ENCODE assay signal across 8 mouse cellular contexts in genomic region chr11:102295598-102296471, GRCm38 (mm10). TPM values are rescaled to one million over a fixed set of nuclear protein-coding genes. Genes with fewer than 3 reads are reported as not detected.
A peak's percentile ranks its signal among the peaks of the same experiment; 100 is the strongest.
DNase-seq lines count a peak whose midpoint lies in the region; ATAC-seq and TF ChIP-seq lines count a peak whose summit lies in the region.

No protein-coding gene starts in this region.

- no peaks in the 10 kb centered on the region for H3K27me3 ChIP-seq in ES-Bruce4 (ENCODE audit: control insufficient read depth, insufficient read depth, low read length, poor library complexity, severe bottlenecking)
- no peaks in the 10 kb centered on the region for H3K27me3 ChIP-seq in heart, embryonic 13.5 days (replicated peaks)
- no peaks in the 10 kb centered on the region for H3K27me3 ChIP-seq in testis, adult 2 months (ENCODE audit: control insufficient read depth, insufficient read depth, low read length)

- no peak for TF ChIP-seq POLR2A in ES-Bruce4 (IDR thresholded peaks at IDR 0.05; ENCODE audit: insufficient read depth, low read length)
- TF ChIP-seq POLR2A in testis, adult 2 months (IDR thresholded peaks at IDR 0.05; ENCODE audit: control insufficient read depth, low read depth, low read length), result no peak

- peaks cover 3% of the 10 kb centered on the region for H3K4me1 ChIP-seq in ES-Bruce4 (ENCODE audit: control insufficient read depth, insufficient read depth, low read length)
- peaks cover 28% of the 10 kb centered on the region for H3K4me1 ChIP-seq in heart, embryonic 13.5 days
- peaks cover 16% of the 10 kb centered on the region for H3K4me1 ChIP-seq in testis, adult 2 months (ENCODE audit: control insufficient read depth, insufficient read depth, low read length)

- no peak for TF ChIP-seq CTCF in ES-Bruce4 (IDR thresholded peaks at IDR 0.05; ENCODE audit: low read depth, low read length)
- no peak for TF ChIP-seq CTCF in testis, adult 2 months (IDR thresholded peaks at IDR 0.05; ENCODE audit: control insufficient read depth, insufficient read depth, insufficient replicate concordance, low read depth, low read length)

- WGBS in heart, embryonic 13.5 days, result under 1% methylated on average over 41 of the region's 73 CpGs

- no peaks in the 10 kb centered on the region for H3K9me3 ChIP-seq in ES-Bruce4 (replicated peaks; ENCODE audit: control insufficient read depth, insufficient read depth, low read length, poor library complexity, severe bottlenecking)
- H3K9me3 ChIP-seq in heart, embryonic 13.5 days, result peaks cover 3% of the 10 kb centered on the region; the same call in 1 of the 2 replicates

- H3K4me2 ChIP-seq in heart, embryonic 13.5 days, result peak overlapping the region; percentile 96

- peaks cover 35% of the 10 kb centered on the region for H3K36me3 ChIP-seq in ES-Bruce4 (ENCODE audit: control insufficient read depth, insufficient read depth, low read length, poor library complexity, severe bottlenecking)
- peaks cover 40% of the 10 kb centered on the region for H3K36me3 ChIP-seq in heart, embryonic 13.5 days
- peaks cover 2% of the 10 kb centered on the region; the same call in 1 of the 2 replicates for H3K36me3 ChIP-seq in testis, adult 2 months (ENCODE audit: control insufficient read depth, insufficient read depth, low read length)

- H3K9ac ChIP-seq in ES-Bruce4 (ENCODE audit: low read depth, poor library complexity, severe bottlenecking), result peak overlapping the region; percentile 99
- H3K9ac ChIP-seq in heart, embryonic 13.5 days, result peak overlapping the region; percentile 98

- no peak for TF ChIP-seq EP300 in ES-Bruce4 (IDR thresholded peaks at IDR 0.05; ENCODE audit: insufficient read depth, low read depth, low read length)

- peak overlapping the region; percentile 64 for H3K4me3 ChIP-seq in ES-Bruce4 (ENCODE audit: low read depth, low read length)
- peak overlapping the region; percentile 91 for H3K4me3 ChIP-seq in heart, embryonic 13.5 days
- peak overlapping the region; percentile 93 for H3K4me3 ChIP-seq in testis, adult 2 months (ENCODE audit: control insufficient read depth, low read depth, low read length)

- H3K27ac ChIP-seq in ES-Bruce4 (ENCODE audit: insufficient read depth, low read length), result 0 out of 2 replicates have a peak overlapping the region, but pooled peaks have one; percentile 43
- peak overlapping the region; percentile 99 for H3K27ac ChIP-seq in heart, embryonic 13.5 days (replicated peaks)
- H3K27ac ChIP-seq in testis, adult 2 months (ENCODE audit: control insufficient read depth, insufficient read depth, low read depth, low read length), result peak overlapping the region; percentile 88

- peak; percentile 40 for ATAC-seq in heart, embryonic 13.5 days (ENCODE audit: extremely low read depth, insufficient number of reproducible peaks, low FRiP score, low TSS enrichment)

- DNase-seq in 3T3-L1 (ENCODE audit: low read depth, low spot score), result peak; percentile 54
- peak; percentile 80 for DNase-seq in embryo, embryonic 10.5 days (ENCODE audit: low spot score)
- peak; percentile 39 to 80 for DNase-seq in kidney, postnatal 36 days
- DNase-seq in mesoderm, embryonic 11.5 days (ENCODE audit: low read depth, low spot score), result peak; percentile 66
- no peak for DNase-seq in left cerebral cortex, adult 9 months (ENCODE audit: low spot score in 2 of 2)

RNA-seq across cellular contexts. Expression of gene Atxn7l3, which starts 0.6 kb away (rescaled TPM):
- polyA plus RNA-seq in ES-Bruce4 (2011; ENCODE audit: insufficient read depth, insufficient read length, low read depth, missing spikeins), result 44.3 and 50.3 TPM in 2 replicates
- polyA plus RNA-seq in heart, embryonic 13.5 days (2015; fragmentation: Nextera tagmentation; extraction: Ambion mirVana), result 8.5 and 9.2 TPM in 2 replicates
- polyA plus RNA-seq in testis, adult 2 months (2012; rRNA removed), result 16.8 and 17.8 TPM in 2 replicates

RNA-seq across cellular contexts. Expression of gene Tmub2, which starts 11.1 kb away (rescaled TPM):
- polyA plus RNA-seq in ES-Bruce4 (2011; ENCODE audit: insufficient read depth, insufficient read length, low read depth, missing spikeins), result 19.7 and 20.0 TPM in 2 replicates
- 36.8 and 41.2 TPM in 2 replicates for polyA plus RNA-seq in heart, embryonic 13.5 days (2015; fragmentation: Nextera tagmentation; extraction: Ambion mirVana)
- 32.6 and 35.2 TPM in 2 replicates for polyA plus RNA-seq in testis, adult 2 months (2012; rRNA removed)

RNA-seq across cellular contexts. Expression of gene Ubtf, which starts 23.7 kb away (rescaled TPM):
- 81.7 and 82.0 TPM in 2 replicates for polyA plus RNA-seq in ES-Bruce4 (2011; ENCODE audit: insufficient read depth, insufficient read length, low read depth, missing spikeins)
- polyA plus RNA-seq in heart, embryonic 13.5 days (2015; fragmentation: Nextera tagmentation; extraction: Ambion mirVana), result 51.1 and 53.1 TPM in 2 replicates
- 8.6 and 8.9 TPM in 2 replicates for polyA plus RNA-seq in testis, adult 2 months (2012; rRNA removed)

RNA-seq across cellular contexts. Expression of gene Asb16, which starts 27.3 kb away (rescaled TPM):
- 0.70 and 2.3 TPM in 2 replicates for polyA plus RNA-seq in ES-Bruce4 (2011; ENCODE audit: insufficient read depth, insufficient read length, low read depth, missing spikeins)
- 0.09 TPM in 1 of 2 replicates, not detected in the other for polyA plus RNA-seq in heart, embryonic 13.5 days (2015; fragmentation: Nextera tagmentation; extraction: Ambion mirVana)
- 0.10 and 0.11 TPM in 2 replicates for polyA plus RNA-seq in testis, adult 2 months (2012; rRNA removed)

RNA-seq across cellular contexts. Expression of gene BC030867, which starts 47.2 kb away (rescaled TPM):
- 32.5 and 34.0 TPM in 2 replicates for polyA plus RNA-seq in ES-Bruce4 (2011; ENCODE audit: insufficient read depth, insufficient read length, low read depth, missing spikeins)
- 12.3 and 13.5 TPM in 2 replicates for polyA plus RNA-seq in heart, embryonic 13.5 days (2015; fragmentation: Nextera tagmentation; extraction: Ambion mirVana)
- 31.8 and 48.5 TPM in 2 replicates for polyA plus RNA-seq in testis, adult 2 months (2012; rRNA removed)

Comparison
In these comparisons a context has a peak if more than half of its experiments do, and no peak if none do; other contexts are left out.
1. DNase-seq: peak in 3T3-L1 (single experiment), embryo, embryonic 10.5 days (single experiment), kidney, postnatal 36 days (2 of 2) and mesoderm, embryonic 11.5 days (single experiment); none in left cerebral cortex, adult 9 months (0 of 2).
2. H3K27ac ChIP-seq: peak in every context shown above with its lines; median percentile 99 in heart, embryonic 13.5 days; 88 in testis, adult 2 months; 43 in ES-Bruce4.
3. Peak in every context shown above with its lines, with median percentiles within 50 percentile points of each other: H3K4me3 ChIP-seq.